Mouse (Mus musculus): Measurements from ENCODE around the gene D5Ertd579e. TPM values are rescaled to one million over a fixed set of nuclear protein-coding genes. Genes with fewer than 3 reads are reported as not detected.

Gene D5Ertd579e
- total and polyA plus RNA-seq, 2 experiments from 2014 or later, result 32.2 to 56.2 TPM

GRCm38 (mm10) chr5:36693651-36694050 is 2.2 kb downstream of the D5Ertd579e start:
- Histone ChIP-seq H3K4me2 (ENCODE audit: low read depth, low read length) (peak overlapping the region; percentile 0; the same call in 1 of the 2 replicates), H3K4me3 (ENCODE audit: low read length) (no peak overlapping the region)

DNA sequence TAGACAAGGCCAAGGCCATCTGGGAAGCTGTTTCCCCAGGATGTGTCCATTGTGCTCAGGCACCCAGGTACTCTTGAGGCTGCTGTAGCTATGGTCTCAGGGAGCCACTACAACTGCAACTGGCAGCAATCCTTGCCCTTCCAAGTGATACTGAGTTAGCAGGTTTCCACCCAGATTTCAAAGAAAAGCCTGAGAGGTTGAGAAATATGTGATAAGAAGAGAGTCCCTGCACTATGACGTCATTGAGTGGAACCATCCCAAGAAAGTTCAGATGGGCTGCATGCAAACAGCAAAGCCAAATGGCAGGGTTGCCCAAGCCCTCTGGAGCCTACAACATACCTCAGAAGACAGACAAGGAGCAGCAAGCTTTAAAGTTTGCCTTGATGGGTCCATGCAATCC is 4.4 kb downstream of the D5Ertd579e start:
- Histone ChIP-seq H3K4me2 (ENCODE audit: low read depth, low read length) (no peak overlapping the region), H3K9ac (replicated peaks; ENCODE audit: low read length) (no peak overlapping the region), H3K36me3 (ENCODE audit: insufficient read depth, low read length) (no peaks in the 10 kb centered on the region), H3K27me3 (ENCODE audit: insufficient read depth, low read length) (no peaks in the 10 kb centered on the region), H3K4me3 (ENCODE audit: low read length) (no peak overlapping the region), H3K9me3 (ENCODE audit: low read length) (no peaks in the 10 kb centered on the region), H3K4me1 (ENCODE audit: insufficient read depth, low read length) (0 out of 2 replicates have a peak, but pooled peaks cover 4% of the 10 kb centered on the region), H3K27ac (no peak overlapping the region)
- 77% methylated on average over 1 of the region's 1 CpGs for WGBS
- no peak for ATAC-seq
- TF ChIP-seq CTCF (IDR thresholded peaks at IDR 0.05; ENCODE audit: low read depth), result no peak
- DNase-seq (ENCODE audit: low spot score), result no peak

More at GRCm38 (mm10) chr5:36693651-36694050, 2.2 kb downstream of the D5Ertd579e start:
- H3K9ac ChIP-seq (replicated peaks; ENCODE audit: low read length), result no peak overlapping the region
- H3K36me3 ChIP-seq (ENCODE audit: insufficient read depth, low read length), result no peaks in the 10 kb centered on the region
- DNase-seq (ENCODE audit: low spot score) (no peak), ATAC-seq (no peak)
- no peaks in the 10 kb centered on the region for H3K9me3 ChIP-seq (ENCODE audit: low read length)
- H3K4me1 ChIP-seq (ENCODE audit: insufficient read depth, low read length), result 0 out of 2 replicates have a peak, but pooled peaks cover 4% of the 10 kb centered on the region
- TF ChIP-seq CTCF (IDR thresholded peaks at IDR 0.05; ENCODE audit: low read depth), result no peak
- no peak overlapping the region for H3K27ac ChIP-seq
- WGBS, result 87% methylated on average over 2 of the region's 2 CpGs
- no peaks in the 10 kb centered on the region for H3K27me3 ChIP-seq (ENCODE audit: insufficient read depth, low read length)

DNA sequence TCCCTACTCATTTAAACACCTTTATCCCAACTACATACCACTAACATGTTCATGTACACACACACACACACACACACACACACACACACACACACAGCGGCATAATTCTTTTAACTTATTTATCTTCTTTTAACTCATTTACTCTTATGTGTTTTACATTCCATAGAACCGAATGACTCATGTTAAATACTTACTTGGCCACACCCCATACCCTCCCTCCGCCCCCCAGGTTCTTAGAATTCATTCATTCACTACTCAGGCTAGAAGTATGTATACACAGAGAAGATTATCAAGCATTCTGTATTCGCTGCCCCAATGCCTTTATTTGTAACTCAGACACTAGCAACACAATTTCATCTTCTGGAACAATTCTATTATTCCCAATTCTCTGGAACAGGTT is 10.7 kb downstream of the D5Ertd579e start:
- Histone ChIP-seq H3K4me1 (ENCODE audit: insufficient read depth, low read length) (no peaks in the 10 kb centered on the region), H3K36me3 (ENCODE audit: insufficient read depth, low read length) (no peaks in the 10 kb centered on the region), H3K9me3 (ENCODE audit: low read length) (no peaks in the 10 kb centered on the region), H3K27ac (no peak overlapping the region), H3K4me3 (ENCODE audit: low read length) (no peak overlapping the region), H3K4me2 (ENCODE audit: low read depth, low read length) (no peak overlapping the region), H3K27me3 (ENCODE audit: insufficient read depth, low read length) (no peaks in the 10 kb centered on the region), H3K9ac (replicated peaks; ENCODE audit: low read length) (no peak overlapping the region)
- ATAC-seq (no peak), DNase-seq (ENCODE audit: low spot score) (no peak)
- no peak for TF ChIP-seq CTCF (IDR thresholded peaks at IDR 0.05; ENCODE audit: low read depth)
- 96% methylated on average over 4 of the region's 4 CpGs for WGBS

DNA sequence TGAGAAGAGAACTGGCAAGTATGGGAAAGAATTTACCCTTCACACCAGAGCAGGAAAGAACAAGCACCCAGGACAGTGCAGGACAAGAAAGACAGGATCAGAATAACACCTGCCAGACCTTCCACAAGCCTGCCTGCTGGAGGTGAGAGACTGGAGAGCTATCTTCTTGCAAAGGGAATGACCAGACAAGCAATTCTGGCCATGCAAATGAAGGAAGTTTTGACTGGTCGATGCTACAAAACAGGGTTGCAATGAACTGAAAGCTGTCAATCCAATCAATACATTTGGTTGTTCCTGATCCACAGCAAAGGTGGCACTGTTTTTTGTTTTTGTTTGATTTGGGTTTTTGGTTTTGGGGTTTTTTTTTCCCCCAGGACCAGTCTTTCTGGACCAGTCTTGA is 12.2 kb downstream of the D5Ertd579e start:
- 96% methylated on average over 1 of the region's 1 CpGs for WGBS
- no peak for TF ChIP-seq CTCF (IDR thresholded peaks at IDR 0.05; ENCODE audit: low read depth)
- Histone ChIP-seq H3K27me3 (ENCODE audit: insufficient read depth, low read length) (no peaks in the 10 kb centered on the region), H3K9ac (replicated peaks; ENCODE audit: low read length) (no peak overlapping the region), H3K4me2 (ENCODE audit: low read depth, low read length) (no peak overlapping the region), H3K4me3 (ENCODE audit: low read length) (no peak overlapping the region), H3K36me3 (ENCODE audit: insufficient read depth, low read length) (no peaks in the 10 kb centered on the region), H3K9me3 (ENCODE audit: low read length) (no peaks in the 10 kb centered on the region), H3K27ac (no peak overlapping the region), H3K4me1 (ENCODE audit: insufficient read depth, low read length) (no peaks in the 10 kb centered on the region)
- DNase-seq (ENCODE audit: low spot score) (no peak), ATAC-seq (no peak)

DNA sequence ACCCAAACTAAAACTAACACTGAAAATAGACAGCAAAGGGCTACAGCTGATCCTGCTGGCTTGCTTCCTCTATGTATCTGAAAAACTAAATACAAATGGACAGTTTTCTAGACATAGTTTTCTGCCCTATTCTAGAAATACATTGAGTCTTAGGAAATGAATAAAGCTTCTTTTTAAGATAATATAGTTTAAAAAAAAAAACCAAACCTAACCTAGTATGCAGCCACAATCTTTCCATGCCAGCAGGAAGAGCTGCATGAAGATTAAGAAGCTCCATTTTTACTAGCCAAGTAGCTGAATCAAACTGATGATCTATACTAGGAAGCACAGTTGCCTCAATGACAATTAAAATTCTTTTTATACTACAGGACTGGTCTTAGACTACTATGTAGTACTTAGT is 14.6 kb downstream of the D5Ertd579e start:
- no peaks in the 10 kb centered on the region for H3K36me3 ChIP-seq (ENCODE audit: insufficient read depth, low read length)
- H3K27ac ChIP-seq, result no peak overlapping the region
- H3K9me3 ChIP-seq (ENCODE audit: low read length), result no peaks in the 10 kb centered on the region
- DNase-seq (ENCODE audit: low spot score) (no peak), ATAC-seq (no peak)
- H3K4me2 ChIP-seq (ENCODE audit: low read depth, low read length), result no peak overlapping the region
- no peaks in the 10 kb centered on the region for H3K27me3 ChIP-seq (ENCODE audit: insufficient read depth, low read length)
- no peaks in the 10 kb centered on the region for H3K4me1 ChIP-seq (ENCODE audit: insufficient read depth, low read length)
- no peak overlapping the region for H3K4me3 ChIP-seq (ENCODE audit: low read length)
- H3K9ac ChIP-seq (replicated peaks; ENCODE audit: low read length), result no peak overlapping the region
- no peak for TF ChIP-seq CTCF (IDR thresholded peaks at IDR 0.05; ENCODE audit: low read depth)

DNA sequence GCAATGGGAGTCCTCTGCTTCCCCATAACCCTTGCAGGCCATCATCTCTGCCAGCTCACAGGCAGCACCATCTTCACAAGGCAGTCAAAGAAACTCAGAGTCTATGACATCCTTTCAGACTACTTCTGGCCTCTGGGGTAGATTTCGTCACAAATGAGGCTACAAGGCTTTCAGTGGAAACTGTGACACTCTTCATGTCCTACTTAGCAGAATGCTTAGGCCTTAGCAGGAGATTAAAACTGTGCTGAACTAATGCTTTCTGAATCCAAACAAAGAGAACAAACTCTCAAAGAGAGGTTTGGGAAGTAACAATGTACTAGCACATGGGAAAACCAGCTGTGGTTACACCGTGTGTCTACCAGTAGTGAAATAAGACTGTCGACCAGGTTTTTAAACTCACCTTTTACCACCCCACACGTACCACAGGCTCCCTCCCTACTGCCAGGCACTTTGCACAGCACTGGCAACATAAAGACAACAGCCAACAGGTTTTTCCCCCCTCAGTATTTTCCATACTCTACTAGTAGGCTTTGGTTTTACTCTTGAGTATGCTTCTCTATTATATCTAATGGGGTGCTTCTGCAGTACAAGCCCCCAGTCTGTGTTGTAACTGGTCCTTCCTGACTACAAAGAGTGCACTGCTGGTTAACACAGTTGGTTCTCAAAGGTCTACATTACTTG is 15.8 kb downstream of the D5Ertd579e start:
- Histone ChIP-seq H3K4me1 (ENCODE audit: insufficient read depth, low read length) (no peaks in the 10 kb centered on the region), H3K4me3 (ENCODE audit: low read length) (no peak overlapping the region), H3K27ac (no peak overlapping the region), H3K36me3 (ENCODE audit: insufficient read depth, low read length) (no peaks in the 10 kb centered on the region), H3K27me3 (ENCODE audit: insufficient read depth, low read length) (no peaks in the 10 kb centered on the region), H3K4me2 (ENCODE audit: low read depth, low read length) (no peak overlapping the region), H3K9me3 (ENCODE audit: low read length) (no peaks in the 10 kb centered on the region), H3K9ac (replicated peaks; ENCODE audit: low read length) (no peak overlapping the region)
- TF ChIP-seq CTCF (IDR thresholded peaks at IDR 0.05; ENCODE audit: low read depth), result no peak
- no peak for ATAC-seq
- 71% methylated on average over 4 of the region's 4 CpGs for WGBS
- DNase-seq (ENCODE audit: low spot score), result no peak

GRCm38 (mm10) chr5:36678799-36679198 is 17.0 kb downstream of the D5Ertd579e start:
- no peak overlapping the region for H3K4me3 ChIP-seq (ENCODE audit: low read length)
- no peaks in the 10 kb centered on the region for H3K36me3 ChIP-seq (ENCODE audit: insufficient read depth, low read length)
- no peak overlapping the region for H3K4me2 ChIP-seq (ENCODE audit: low read depth, low read length)
- H3K27ac ChIP-seq, result no peak overlapping the region
- no peaks in the 10 kb centered on the region for H3K4me1 ChIP-seq (ENCODE audit: insufficient read depth, low read length)
- no peak for TF ChIP-seq CTCF (IDR thresholded peaks at IDR 0.05; ENCODE audit: low read depth)
- ATAC-seq, result no peak
- WGBS, result 73% methylated on average over 1 of the region's 1 CpGs
- H3K9ac ChIP-seq (replicated peaks; ENCODE audit: low read length), result no peak overlapping the region
- no peaks in the 10 kb centered on the region for H3K27me3 ChIP-seq (ENCODE audit: insufficient read depth, low read length)
- no peak for DNase-seq (ENCODE audit: low spot score)
- no peaks in the 10 kb centered on the region for H3K9me3 ChIP-seq (ENCODE audit: low read length)
